Mouse (Mus musculus): ENCODE measurements at regions not wholly inside any gene's neighbourhood (a gene's known extent, or its start where the extent isn't known, plus 50 kb on each side); places are given as distances from the start of the nearest gene placed in this dataset.

DNA sequence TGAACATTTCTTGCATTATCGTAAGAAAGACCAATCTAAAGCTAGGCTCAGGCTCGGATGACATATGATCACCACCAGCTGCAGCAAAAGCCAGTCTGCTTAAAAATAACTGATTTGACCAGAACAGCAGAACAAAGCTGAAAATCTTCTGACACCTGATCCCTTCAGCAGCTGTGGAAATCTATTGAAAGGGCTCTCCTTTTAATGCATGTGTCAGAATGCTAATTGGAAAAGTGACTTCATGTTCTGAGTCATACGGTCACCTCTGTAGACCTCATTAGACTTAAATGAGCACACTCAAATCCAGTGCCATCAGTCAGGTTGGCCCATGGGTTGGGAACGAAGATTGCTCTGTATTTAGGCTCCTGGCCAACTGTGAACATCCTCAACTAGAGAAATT, 444.9 kb downstream of the Etv1 start:
- TF ChIP-seq CTCF (IDR thresholded peaks at IDR 0.05; ENCODE audit: low read depth) (no peak), EP300 (IDR thresholded peaks at IDR 0.05; ENCODE audit: low read depth) (no peak)

Data from heart, postnatal 0 days (tissue).